Mouse (Mus musculus) hindbrain, embryonic 14.5 days (tissue): ENCODE data around the gene Gm11562. TPM values are rescaled to one million over a fixed set of nuclear protein-coding genes. Genes with fewer than 3 reads are reported as not detected.

Experiments
- ATAC-seq: fragments of 200-750 bp; cut with Nextera tagmentation; 2 replicates; pipeline ENCODE4 v1.8.0; 2017; ENCODE audit warnings: moderate number of reproducible peaks, mild to moderate bottlenecking, moderate TSS enrichment, moderate library complexity; ENCODE audit not compliant: low FRiP score
- DNase-seq: peaks from one replicate; pipeline ENCODE4 v3.0.0-alpha.2; 2015; ENCODE audit warnings: low spot score
- H3K27ac ChIP-seq: fragments of 300-500 bp; sonication (generic); 2 replicates; pipeline ENCODE4 v1.5.1; 2014; ENCODE audit warnings: mild to moderate bottlenecking, moderate library complexity
- H3K27me3 ChIP-seq: fragments of 300-500 bp; sonication (generic); 2 replicates; pipeline ENCODE4 v1.6.1; 2014; ENCODE audit warnings: mild to moderate bottlenecking, low read length, mixed read lengths; ENCODE audit not compliant: control insufficient read depth, insufficient read depth
- H3K36me3 ChIP-seq: fragments of 300-500 bp; sonication (generic); replicated peaks from 2 replicates; pipeline ENCODE4 v1.6.1; 2014; ENCODE audit not compliant: control insufficient read depth, insufficient read depth
- H3K4me1 ChIP-seq: fragments of 300-500 bp; sonication (generic); replicated peaks from 2 replicates; pipeline ENCODE4 v1.6.1; 2014; ENCODE audit warnings: antibody characterized with exemption, low read length, mixed read lengths; ENCODE audit not compliant: control insufficient read depth, insufficient read depth
- H3K4me2 ChIP-seq: fragments of 300-500 bp; sonication (generic); replicated peaks from 2 replicates; pipeline ENCODE4 v1.6.1; 2014; ENCODE audit warnings: mild to moderate bottlenecking, moderate library complexity
- H3K4me3 ChIP-seq: fragments of 300-500 bp; sonication (generic); replicated peaks from 2 replicates; pipeline ENCODE4 v1.5.1; 2014; ENCODE audit warnings: mild to moderate bottlenecking, low read length
- H3K9ac ChIP-seq: fragments of 300-500 bp; sonication (generic); 2 replicates; pipeline ENCODE4 v1.6.1; 2014
- H3K9me3 ChIP-seq: fragments of 300-500 bp; sonication (generic); 2 replicates; pipeline ENCODE4 v1.6.1; 2016; ENCODE audit warnings: low read length; ENCODE audit not compliant: control insufficient read depth
- WGBS: fragments of 180-500 bp; shearing (Covaris S2); extraction: QIAGEN DNeasy Blood & Tissue Kit; methylation state at CpG from one replicate; pipeline ENCODE4 v1.1.7; 2014; 5-methylcytosine and 5-hydroxymethylcytosine counted together
- polyA plus RNA-seq: library from polyadenylated mRNA; unstranded; fragments of >200 nt; fragmentation: Nextera tagmentation; extraction: Ambion mirVana; gene quantifications from 2 replicates; pipeline ENCODE4 v1.2.1, GENCODE M21; 2014

Gm11562 gene
- polyA plus RNA-seq, 1 experiment from 2014 or later = not detected

- Histone ChIP-seq H3K4me1 (no peaks in the 10 kb centered on the region), H3K9ac (no peak overlapping the region), H3K9me3 (no peaks in the 10 kb centered on the region), H3K4me3 (no peak overlapping the region), H3K27me3 (no peaks in the 10 kb centered on the region), H3K27ac (no peak overlapping the region), H3K36me3 (no peaks in the 10 kb centered on the region), H3K4me2 (no peak overlapping the region)
- DNase-seq (no peak), ATAC-seq (no peak)
- 38% methylated on average over 4 of the region's 4 CpGs for WGBS
Measured at GRCm38 (mm10) chr11:99573164-99573563, 47.1 kb downstream of the Gm11562 start.

Other genes starting within 250 kb of the Gm11562 start
- 0.38 and 0.59 TPM in 2 replicates for gene Krt28, start 245.5 kb downstream of the Gm11562 start, polyA plus RNA-seq
- 31.7 and 39.9 TPM in 2 replicates for gene Krt10, start 231.1 kb downstream of the Gm11562 start, polyA plus RNA-seq
- gene Krt12, start 198.2 kb downstream of the Gm11562 start, polyA plus RNA-seq = not detected in 2 replicates
- gene Krt20, start 182.3 kb downstream of the Gm11562 start, polyA plus RNA-seq = 0.14 TPM in 1 of 2 replicates, not detected in the other
- gene Krt23, start 127.3 kb downstream of the Gm11562 start, polyA plus RNA-seq = 0.32 TPM in 1 of 2 replicates, not detected in the other
- gene Krt39, start 99.1 kb downstream of the Gm11562 start, polyA plus RNA-seq = not detected in 2 replicates
- not detected in 2 replicates for gene Krt40, start 77.3 kb downstream of the Gm11562 start, polyA plus RNA-seq
- not detected in 2 replicates for gene Krtap3-3, start 69.6 kb downstream of the Gm11562 start, polyA plus RNA-seq
- gene Krtap3-2, start 63.6 kb downstream of the Gm11562 start, polyA plus RNA-seq = not detected in 2 replicates
- gene Gm11939, start 61.0 kb downstream of the Gm11562 start, polyA plus RNA-seq = not detected in 2 replicates
- not detected in 2 replicates for gene Krtap3-1, start 53.8 kb downstream of the Gm11562 start, polyA plus RNA-seq
- gene Krtap1-5, start 39.4 kb downstream of the Gm11562 start, polyA plus RNA-seq = not detected in 2 replicates
- gene Krtap1-4, start 36.8 kb downstream of the Gm11562 start, polyA plus RNA-seq = not detected in 2 replicates
- not detected in 2 replicates for gene Krtap1-3, start 29.1 kb downstream of the Gm11562 start, polyA plus RNA-seq
- gene Krtap9-3, start 22.3 kb downstream of the Gm11562 start, polyA plus RNA-seq = not detected in 2 replicates
- not detected in 2 replicates for gene Gm11938, start 17.1 kb downstream of the Gm11562 start, polyA plus RNA-seq
- not detected in 2 replicates for gene Gm11937, start 10.2 kb downstream of the Gm11562 start, polyA plus RNA-seq
- not detected in 2 replicates for gene Krtap2-4, start 5.6 kb downstream of the Gm11562 start, polyA plus RNA-seq
- not detected in 2 replicates for gene Krtap4-1, start 7.8 kb upstream of the Gm11562 start, polyA plus RNA-seq
- gene Krtap4-2, start 14.6 kb upstream of the Gm11562 start, polyA plus RNA-seq = not detected in 2 replicates
- gene Krtap4-7, start 23.7 kb upstream of the Gm11562 start, polyA plus RNA-seq = not detected in 2 replicates
- not detected in 2 replicates for gene Gm11555, start 29.8 kb upstream of the Gm11562 start, polyA plus RNA-seq
- not detected in 2 replicates for gene Gm11563, start 38.5 kb upstream of the Gm11562 start, polyA plus RNA-seq
- gene Krtap4-6, start 45.5 kb upstream of the Gm11562 start, polyA plus RNA-seq = not detected in 2 replicates
- gene Gm14190, start 70.3 kb upstream of the Gm11562 start, polyA plus RNA-seq = not detected in 2 replicates
- gene Gm14180, start 113.9 kb upstream of the Gm11562 start, polyA plus RNA-seq = not detected in 2 replicates
- not detected in 2 replicates for gene Gm11595, start 152.5 kb upstream of the Gm11562 start, polyA plus RNA-seq
- gene Krtap4-8, start 160.3 kb upstream of the Gm11562 start, polyA plus RNA-seq = not detected in 2 replicates
- not detected in 2 replicates for gene Krtap4-9, start 164.8 kb upstream of the Gm11562 start, polyA plus RNA-seq
- gene Gm11596, start 173.0 kb upstream of the Gm11562 start, polyA plus RNA-seq = not detected in 2 replicates
- gene Gm11569, start 178.5 kb upstream of the Gm11562 start, polyA plus RNA-seq = not detected in 2 replicates
- not detected in 2 replicates for gene Gm11554, start 184.0 kb upstream of the Gm11562 start, polyA plus RNA-seq
- not detected in 2 replicates for gene Krtap4-13, start 189.5 kb upstream of the Gm11562 start, polyA plus RNA-seq
- not detected in 2 replicates for gene Gm11564, start 195.2 kb upstream of the Gm11562 start, polyA plus RNA-seq
- gene 2300003K06Rik, start 217.6 kb upstream of the Gm11562 start, polyA plus RNA-seq = not detected in 2 replicates
- not detected in 2 replicates for gene Krtap4-16, start 231.2 kb upstream of the Gm11562 start, polyA plus RNA-seq
- gene Gm11568, start 237.5 kb upstream of the Gm11562 start, polyA plus RNA-seq = not detected in 2 replicates
- gene Gm11559, start 244.0 kb upstream of the Gm11562 start, polyA plus RNA-seq = not detected in 2 replicates